Mouse (Mus musculus): ENCODE data around the gene Olfr15. TPM values are rescaled to one million over a fixed set of nuclear protein-coding genes. Genes with fewer than 3 reads are reported as not detected.
"Not testable (repeated sequence)": the region's sequence is repeated elsewhere in the genome, so short reads cannot be mapped to it uniquely, and the experiment has no call there.

The Olfr15 gene
- polyA plus RNA-seq, 1 experiment from 2014 or later, result not detected

DNA sequence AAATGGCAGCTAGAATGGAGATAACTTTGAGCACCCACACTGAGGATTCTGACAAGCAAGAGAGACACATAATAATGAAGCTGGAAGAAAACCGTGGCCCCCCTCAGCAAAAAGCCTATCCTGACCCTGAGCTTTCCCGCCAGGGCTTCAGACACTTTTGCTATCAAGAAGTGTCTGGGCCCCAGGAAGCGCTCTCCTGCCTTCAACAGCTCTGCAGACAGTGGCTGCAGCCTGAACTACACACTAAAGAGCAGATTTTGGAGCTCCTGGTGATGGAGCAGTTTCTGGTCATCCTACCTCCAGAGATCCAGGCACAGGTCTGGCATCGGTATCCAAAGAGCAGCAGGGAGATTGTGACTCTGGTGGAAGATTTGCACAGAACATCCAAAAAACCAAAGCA, 17.2 kb downstream of the Olfr15 start:
- Histone ChIP-seq H3K4me3 (peak overlapping the region; percentile 76), H3K9me3 (no peaks in the 10 kb centered on the region), H3K27me3 (ENCODE audit: insufficient read depth, poor library complexity, severe bottlenecking) (no peaks in the 10 kb centered on the region), H3K27ac (peak overlapping the region; percentile 84; the same call in 1 of the 2 replicates), H3K36me3 (no peaks in the 10 kb centered on the region), H3K4me1 (peaks cover 7% of the 10 kb centered on the region)
- no peak for DNase-seq (ENCODE audit: low spot score)
- 60% methylated on average over 4 of the region's 4 CpGs for WGBS

DNA sequence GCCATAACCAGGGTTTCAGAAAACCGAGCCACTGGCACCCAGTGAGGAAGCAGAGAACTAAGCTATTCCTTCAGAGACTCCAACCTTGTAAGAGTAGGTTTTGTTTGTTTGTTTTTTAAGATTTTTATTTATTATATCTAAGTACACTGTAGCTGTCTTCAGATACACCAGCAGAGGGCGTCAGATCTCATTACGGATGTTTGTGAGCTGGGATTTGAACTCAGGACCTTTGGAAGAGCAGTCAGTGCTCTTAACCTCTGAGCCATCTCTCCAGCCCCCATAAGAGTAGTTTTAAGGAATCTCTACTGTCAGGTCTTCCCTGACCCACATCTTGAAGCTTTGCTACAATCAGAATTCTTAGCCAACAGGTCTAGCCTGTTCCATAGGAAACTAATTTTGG, 17.7 kb downstream of the Olfr15 start:
- Histone ChIP-seq H3K27ac (no peak overlapping the region), H3K4me1 (peaks cover 7% of the 10 kb centered on the region), H3K27me3 (ENCODE audit: insufficient read depth, poor library complexity, severe bottlenecking) (no peaks in the 10 kb centered on the region), H3K9me3 (no peaks in the 10 kb centered on the region), H3K4me3 (no peak overlapping the region), H3K36me3 (no peaks in the 10 kb centered on the region)
- 78% methylated on average over 3 of the region's 3 CpGs for WGBS
- DNase-seq (ENCODE audit: low spot score), result no peak

DNA sequence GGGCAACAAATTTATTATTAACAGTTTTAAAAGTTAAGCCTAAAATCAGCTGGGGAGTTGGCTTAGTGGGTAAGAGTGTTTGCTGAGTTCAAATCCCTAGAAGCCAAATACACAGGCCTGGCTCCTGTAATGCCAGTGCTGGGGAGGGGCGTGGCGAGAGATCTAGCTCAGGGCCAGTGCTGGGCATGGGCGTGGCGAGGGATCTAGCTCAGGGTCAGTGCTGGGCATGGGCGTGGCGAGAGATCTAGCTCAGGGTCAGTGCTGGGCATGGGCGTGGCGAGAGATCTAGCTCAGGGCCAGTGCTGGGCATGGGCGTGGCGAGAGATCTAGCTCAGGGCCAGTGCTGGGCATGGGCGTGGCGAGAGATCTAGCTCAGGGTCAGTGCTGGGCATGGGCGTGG, 20.6 kb downstream of the Olfr15 start:
- not testable (repeated sequence) for H3K36me3 ChIP-seq; H3K4me1 ChIP-seq; H3K27me3 ChIP-seq (ENCODE audit: insufficient read depth, poor library complexity, severe bottlenecking); H3K4me3 ChIP-seq; H3K27ac ChIP-seq; DNase-seq (ENCODE audit: low spot score); H3K9me3 ChIP-seq
- 83% methylated on average over 13 of the region's 13 CpGs for WGBS

DNA sequence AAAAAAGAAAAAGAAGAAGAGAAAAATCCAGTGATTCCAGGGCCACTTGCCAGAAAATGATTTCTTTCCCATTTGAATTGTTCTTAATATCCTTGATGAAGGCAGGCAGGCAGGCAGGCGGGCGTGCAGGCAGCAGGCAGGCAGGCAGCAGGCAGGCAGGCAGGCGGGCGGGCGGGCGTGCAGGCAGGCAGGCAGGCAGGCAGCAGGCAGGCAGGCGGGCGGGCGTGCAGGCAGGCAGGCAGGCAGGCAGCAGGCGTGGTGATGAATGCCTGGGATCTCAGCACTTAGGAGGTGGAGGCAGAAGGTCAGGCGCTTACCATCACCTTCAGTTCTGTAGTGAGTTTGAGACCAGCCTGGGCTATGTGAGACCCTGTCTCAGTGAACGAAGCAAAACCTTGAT, 21.9 kb downstream of the Olfr15 start:
- no peaks in the 10 kb centered on the region for H3K27me3 ChIP-seq (ENCODE audit: insufficient read depth, poor library complexity, severe bottlenecking)
- peaks cover 6% of the 10 kb centered on the region for H3K4me1 ChIP-seq
- DNase-seq (ENCODE audit: low spot score), result no peak
- 19% methylated on average over 12 of the region's 12 CpGs for WGBS
- H3K36me3 ChIP-seq, result no peaks in the 10 kb centered on the region
- no peaks in the 10 kb centered on the region for H3K9me3 ChIP-seq
- no peak overlapping the region for H3K27ac ChIP-seq
- peak overlapping the region; percentile 9; the same call in 1 of the 2 replicates for H3K4me3 ChIP-seq

DNA sequence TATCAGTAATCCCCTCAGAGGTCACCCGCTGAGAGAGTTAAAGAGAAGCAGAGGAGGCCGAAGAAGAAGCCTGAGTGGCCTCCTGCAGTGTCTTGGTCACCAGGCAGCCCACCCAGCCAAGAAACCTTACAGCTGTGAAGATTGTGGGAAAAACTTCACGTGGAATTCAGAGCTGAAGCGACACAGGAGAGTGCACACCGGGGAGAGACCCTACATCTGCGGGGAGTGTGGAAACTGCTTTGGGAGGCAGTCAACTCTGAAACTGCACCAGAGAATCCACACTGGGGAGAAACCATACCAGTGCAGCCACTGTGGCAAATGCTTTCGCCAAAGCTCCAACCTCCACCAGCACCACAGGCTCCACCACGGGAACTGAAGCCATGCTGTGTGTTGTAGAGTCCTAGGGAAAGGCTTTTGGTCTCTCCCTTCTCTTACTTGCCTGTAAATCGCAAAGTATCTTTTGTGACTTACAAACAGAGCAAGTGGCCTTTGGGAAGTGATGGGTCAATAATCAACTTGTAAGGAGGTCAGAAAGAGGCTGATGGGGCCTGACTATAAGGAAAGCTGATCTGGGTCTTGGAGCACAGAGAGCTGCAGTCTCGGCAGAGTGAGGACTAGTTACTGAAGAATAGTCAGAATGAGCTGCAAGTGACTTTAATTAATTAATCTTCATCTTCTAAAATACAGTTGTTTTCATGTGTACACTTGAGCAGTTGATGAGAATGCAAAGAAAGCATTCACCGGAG, 23.9 kb downstream of the Olfr15 start:
- no peak overlapping the region for H3K4me3 ChIP-seq
- no peak for DNase-seq (ENCODE audit: low spot score)
- 59% methylated on average over 11 of the region's 11 CpGs for WGBS
- no peaks in the 10 kb centered on the region for H3K36me3 ChIP-seq
- H3K27ac ChIP-seq, result no peak overlapping the region
- H3K27me3 ChIP-seq (ENCODE audit: insufficient read depth, poor library complexity, severe bottlenecking), result no peaks in the 10 kb centered on the region
- no peaks in the 10 kb centered on the region; the same call in 1 of the 2 replicates for H3K4me1 ChIP-seq
- no peaks in the 10 kb centered on the region for H3K9me3 ChIP-seq

DNA sequence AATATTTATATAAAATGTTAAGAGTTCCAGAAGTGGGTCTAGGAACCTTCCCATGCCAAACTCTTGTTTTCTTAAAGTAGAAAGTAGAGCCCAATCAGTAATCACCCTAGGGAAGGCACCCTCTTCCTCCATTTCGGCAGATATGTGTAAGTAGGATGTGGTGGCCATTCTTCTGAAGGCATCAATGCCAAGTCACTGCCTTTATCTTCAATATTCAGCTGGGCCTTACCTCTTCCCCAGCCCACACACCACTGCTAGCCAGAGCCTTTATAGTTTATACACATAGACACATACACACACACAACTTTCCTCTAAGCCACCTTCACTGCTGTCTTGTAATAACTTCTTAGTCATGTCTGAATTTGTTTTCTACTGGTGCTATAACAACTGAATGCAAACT, 25.1 kb downstream of the Olfr15 start:
- peaks cover 3% of the 10 kb centered on the region; the same call in 1 of the 2 replicates for H3K36me3 ChIP-seq
- no peaks in the 10 kb centered on the region for H3K27me3 ChIP-seq (ENCODE audit: insufficient read depth, poor library complexity, severe bottlenecking)
- 74% methylated on average over 1 of the region's 1 CpGs for WGBS
- no peaks in the 10 kb centered on the region for H3K9me3 ChIP-seq
- H3K27ac ChIP-seq, result no peak overlapping the region
- H3K4me3 ChIP-seq, result no peak overlapping the region
- H3K4me1 ChIP-seq, result no peaks in the 10 kb centered on the region; the same call in 1 of the 2 replicates
- DNase-seq (ENCODE audit: low spot score), result no peak

DNA sequence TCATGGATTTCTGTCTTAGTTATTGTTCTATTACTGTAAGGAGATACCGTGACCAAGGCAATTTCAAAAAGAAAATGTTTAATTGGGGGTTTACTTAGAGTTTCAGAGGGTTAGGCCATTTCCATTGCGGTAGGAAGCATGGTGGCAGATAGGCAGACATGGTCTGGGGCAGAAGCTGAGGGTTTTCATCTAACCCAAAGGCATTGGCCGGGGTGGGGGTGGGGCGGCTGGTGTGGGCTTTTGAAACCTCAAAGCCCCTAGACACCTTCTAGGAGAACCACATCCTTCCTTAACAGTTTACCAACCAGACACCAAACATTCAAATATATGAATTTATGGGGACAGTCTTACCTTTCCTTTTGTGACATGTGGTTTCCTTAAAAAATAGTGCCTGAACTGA, 28.6 kb downstream of the Olfr15 start:
- Histone ChIP-seq H3K4me1 (no peaks in the 10 kb centered on the region), H3K4me3 (no peak overlapping the region), H3K27ac (no peak overlapping the region), H3K9me3 (no peaks in the 10 kb centered on the region), H3K27me3 (ENCODE audit: insufficient read depth, poor library complexity, severe bottlenecking) (no peaks in the 10 kb centered on the region), H3K36me3 (peaks cover 22% of the 10 kb centered on the region)
- 87% methylated on average over 4 of the region's 4 CpGs for WGBS
- DNase-seq (ENCODE audit: low spot score), result no peak

DNA sequence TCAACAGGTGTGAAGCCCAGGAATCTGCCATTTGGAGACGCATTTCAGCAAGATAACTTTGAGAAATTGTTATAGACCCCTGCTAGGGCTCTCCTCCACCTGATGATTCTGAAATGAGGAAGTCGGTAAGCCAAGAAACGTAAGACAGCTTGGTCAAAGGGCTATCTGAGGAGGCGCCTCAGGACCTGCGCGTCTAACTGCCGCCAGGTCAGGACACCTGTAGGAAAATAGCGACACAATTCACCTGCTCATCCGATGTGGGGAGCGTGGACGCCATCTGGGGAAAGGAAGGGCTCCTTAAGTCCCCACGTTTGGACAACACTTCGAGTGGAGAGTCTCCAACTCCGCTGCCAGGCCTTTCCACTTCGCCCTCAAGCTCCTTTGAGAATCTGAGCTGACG, 41.1 kb downstream of the Olfr15 start:
- H3K27me3 ChIP-seq (ENCODE audit: insufficient read depth, poor library complexity, severe bottlenecking), result no peaks in the 10 kb centered on the region
- 3% methylated on average over 16 of the region's 16 CpGs for WGBS
- no peak for DNase-seq (ENCODE audit: low spot score)
- H3K9me3 ChIP-seq, result no peaks in the 10 kb centered on the region
- H3K36me3 ChIP-seq, result peaks cover 22% of the 10 kb centered on the region; the same call in 1 of the 2 replicates
- H3K4me3 ChIP-seq, result peak overlapping the region; percentile 79
- peak overlapping the region; percentile 90 for H3K27ac ChIP-seq
- H3K4me1 ChIP-seq, result peaks cover 7% of the 10 kb centered on the region; the same call in 1 of the 2 replicates

DNA sequence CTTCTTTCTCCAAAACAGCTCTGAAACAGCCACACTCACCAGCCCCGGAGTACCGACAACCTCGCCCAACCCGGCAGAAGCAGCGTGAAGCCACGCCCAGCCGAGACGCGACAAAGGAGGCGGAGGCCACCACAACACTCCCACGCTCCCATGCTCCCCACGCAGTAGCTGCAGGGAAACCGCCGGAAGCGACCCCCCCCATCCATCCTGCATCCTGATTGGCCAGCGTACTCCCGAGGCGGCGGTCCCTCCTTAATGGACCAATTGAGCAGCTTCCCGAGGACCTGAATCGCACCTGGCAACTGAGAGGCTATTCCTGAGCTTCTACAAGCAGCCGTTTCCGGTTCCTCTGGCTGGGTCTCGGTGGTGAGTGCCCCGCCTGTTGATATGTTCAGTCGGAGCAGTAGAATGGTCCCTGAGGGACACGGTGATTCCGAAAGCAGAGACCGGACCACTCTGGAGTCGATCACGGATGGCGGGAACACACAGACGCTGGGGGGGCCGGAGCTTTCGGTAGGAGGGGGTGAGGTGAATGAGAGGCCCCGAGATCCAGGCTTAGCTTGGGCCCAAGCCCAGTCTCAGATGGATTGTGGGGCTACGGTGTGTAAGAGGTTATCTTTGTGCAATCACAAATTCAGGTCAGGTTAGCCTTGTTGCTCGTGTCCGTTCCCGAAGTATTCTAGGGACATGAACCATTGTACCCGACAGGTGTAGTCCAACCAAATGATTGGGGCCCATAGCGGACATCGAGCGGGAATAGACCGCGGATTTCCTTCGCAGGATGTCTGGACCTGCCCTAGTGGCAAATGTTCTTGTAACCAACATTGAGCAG, 41.8 kb downstream of the Olfr15 start, which contains the start of gene Naa60:
Naa60 (plus strand) TSS at position 160 of the 832 bp plus-strand sequence.
- no peaks in the 10 kb centered on the region for H3K9me3 ChIP-seq
- no peaks in the 10 kb centered on the region for H3K27me3 ChIP-seq (ENCODE audit: insufficient read depth, poor library complexity, severe bottlenecking)
- 5% methylated on average over 47 of the region's 47 CpGs for WGBS
- H3K4me1 ChIP-seq, result peaks cover 7% of the 10 kb centered on the region; the same call in 1 of the 2 replicates
- peaks cover 17% of the 10 kb centered on the region; the same call in 1 of the 2 replicates for H3K36me3 ChIP-seq
- peak within 1 kb of the TSS; percentile 90 for H3K27ac ChIP-seq
- peak; percentile 98 for DNase-seq (ENCODE audit: low spot score)
- H3K4me3 ChIP-seq, result peak within 1 kb of the TSS; percentile 79

DNA sequence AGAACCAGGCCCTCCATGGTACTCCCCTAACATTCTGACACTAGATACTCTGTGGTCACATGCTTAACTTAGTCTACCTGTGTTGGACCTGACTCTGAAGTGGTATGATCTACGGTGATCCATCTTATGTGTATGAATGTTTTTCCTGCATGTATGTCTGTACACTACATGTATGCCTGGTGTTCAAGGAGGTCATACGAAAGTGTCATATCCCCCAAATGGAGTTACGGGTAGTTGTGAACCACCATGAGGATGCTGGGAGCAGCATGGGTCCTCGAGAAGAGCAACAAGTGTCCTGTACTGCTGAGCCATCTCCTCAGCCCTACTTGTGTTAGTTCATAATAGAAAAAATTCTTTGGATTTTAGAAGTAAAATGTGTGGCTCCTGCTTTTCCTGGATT, 45.7 kb downstream of the Olfr15 start:
- H3K4me3 ChIP-seq, result no peak overlapping the region
- 84% methylated on average over 4 of the region's 4 CpGs for WGBS
- H3K4me1 ChIP-seq, result peaks cover 7% of the 10 kb centered on the region; the same call in 1 of the 2 replicates
- H3K9me3 ChIP-seq, result no peaks in the 10 kb centered on the region
- H3K36me3 ChIP-seq, result peaks cover 8% of the 10 kb centered on the region
- no peak overlapping the region for H3K27ac ChIP-seq
- H3K27me3 ChIP-seq (ENCODE audit: insufficient read depth, poor library complexity, severe bottlenecking), result no peaks in the 10 kb centered on the region
- DNase-seq (ENCODE audit: low spot score), result no peak

DNA sequence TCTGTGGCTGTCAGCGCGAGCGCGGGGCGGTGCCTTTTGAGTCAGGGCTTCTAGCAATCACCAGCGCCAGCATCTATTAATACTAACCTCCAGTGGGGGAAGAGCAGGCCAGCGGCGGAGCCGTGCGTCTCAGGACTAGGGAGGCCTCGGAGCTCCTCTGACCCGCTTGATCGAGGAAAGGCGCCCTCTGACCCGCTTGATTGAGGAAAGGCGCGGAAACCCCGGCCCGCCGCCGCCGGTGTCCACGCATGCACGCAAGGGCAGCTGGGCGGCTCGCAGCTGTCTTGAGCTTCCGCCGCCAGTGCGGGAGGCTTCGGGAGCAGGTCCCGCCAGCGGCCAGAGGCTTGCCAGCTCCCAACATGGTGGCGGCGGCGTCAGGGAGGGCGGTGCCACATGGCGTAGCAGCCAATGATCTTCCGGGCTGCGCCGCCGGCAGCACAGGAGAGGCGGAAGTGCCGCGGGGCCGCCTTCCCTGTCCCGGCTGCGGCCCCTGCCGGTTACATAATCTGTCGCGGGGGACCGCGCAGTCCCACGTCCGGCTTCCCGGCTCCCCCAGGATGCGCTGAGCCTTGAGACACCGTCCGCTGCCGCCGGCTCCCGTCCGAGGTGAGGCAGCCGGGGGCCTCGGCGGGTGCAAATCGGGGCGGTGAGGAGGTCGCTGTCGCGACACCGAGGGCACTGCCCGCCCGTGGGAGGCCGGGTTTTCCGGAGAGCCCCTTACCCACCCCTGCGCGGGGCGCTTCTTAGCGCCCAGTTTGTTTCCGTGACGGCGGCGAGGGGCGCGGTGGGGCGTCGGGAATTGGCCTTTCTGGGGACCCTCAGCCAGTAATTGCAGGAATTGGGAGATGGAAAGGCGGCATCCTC, 53.8 kb downstream of the Olfr15 start, which contains the start of the genes Zfp597 and Gm20695:
Zfp597 (minus strand) TSS at position 361 of the 864 bp plus-strand sequence.
Gm20695 (plus strand) TSS at position 448 of the 864 bp plus-strand sequence.
- peak; percentile 97 for DNase-seq (ENCODE audit: low spot score)
- peaks cover 13% of the 10 kb centered on the region for H3K4me1 ChIP-seq
- peak within 1 kb of the TSS; percentile 97 for H3K4me3 ChIP-seq
- H3K9me3 ChIP-seq, result no peaks in the 10 kb centered on the region
- H3K27ac ChIP-seq, result peak within 1 kb of the TSS; percentile 96
- WGBS, result under 1% methylated on average over 88 of the region's 88 CpGs
- H3K36me3 ChIP-seq, result peaks cover 9% of the 10 kb centered on the region
- H3K27me3 ChIP-seq (ENCODE audit: insufficient read depth, poor library complexity, severe bottlenecking), result no peaks in the 10 kb centered on the region

DNA sequence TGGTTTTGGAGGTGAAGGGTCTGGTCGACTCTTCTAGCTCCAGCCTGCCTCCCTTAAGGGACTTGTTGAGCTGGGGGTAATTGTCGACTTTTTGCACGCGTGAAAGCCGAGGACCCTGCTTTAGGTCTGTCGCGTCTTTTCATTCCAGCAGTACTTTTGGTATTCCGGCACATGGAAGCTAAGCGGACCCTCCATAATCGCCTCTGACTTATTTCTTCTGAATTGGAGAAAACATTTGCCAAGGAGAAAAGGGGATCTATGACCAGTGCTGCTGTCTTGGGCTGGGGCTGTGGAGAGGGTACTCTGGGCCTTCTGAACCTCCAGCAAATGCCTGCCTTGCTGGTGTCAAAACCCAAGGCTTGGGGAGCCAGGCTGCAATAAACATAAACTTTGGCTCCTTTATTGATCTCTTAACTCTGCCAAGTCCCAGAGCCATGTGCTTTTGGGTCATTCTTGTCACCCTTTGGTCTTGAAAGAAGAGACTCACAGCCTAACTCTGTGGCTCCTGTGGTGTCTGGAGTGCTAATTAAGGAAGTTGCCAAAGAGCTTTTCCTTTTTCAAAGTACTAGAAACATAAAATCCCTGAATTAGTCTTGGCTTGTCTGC, 54.5 kb downstream of the Olfr15 start:
- no peak for DNase-seq (ENCODE audit: low spot score)
- Histone ChIP-seq H3K4me3 (peak overlapping the region; percentile 97), H3K27ac (peak overlapping the region; percentile 96), H3K36me3 (0 out of 2 replicates have a peak, but pooled peaks cover 7% of the 10 kb centered on the region), H3K9me3 (no peaks in the 10 kb centered on the region), H3K27me3 (ENCODE audit: insufficient read depth, poor library complexity, severe bottlenecking) (no peaks in the 10 kb centered on the region), H3K4me1 (peaks cover 13% of the 10 kb centered on the region)
- WGBS, result 3% methylated on average over 10 of the region's 10 CpGs
